Mouse (Mus musculus) lung, adult 2 months (tissue): ENCODE measurements around the gene Map2k7.

Source experiments
- CTCF ChIP-seq: fragments of 200-500 bp; IDR thresholded peaks from 2 replicates; pipeline ENCODE4 v1.5.1; 2011; ENCODE audit warnings: mild to moderate bottlenecking, low read length, control low read depth; ENCODE audit not compliant: insufficient read depth
- POLR2A ChIP-seq: fragments of 200-500 bp; IDR thresholded peaks from 2 replicates; pipeline ENCODE4 v1.6.1; 2011; ENCODE audit warnings: low read depth, mild to moderate bottlenecking, control low read depth, low read length, borderline replicate concordance; ENCODE audit errors: extremely low read depth

GRCm38 (mm10) chr8:4212809-4213209 is 25.7 kb upstream of the Map2k7 start:
- TF ChIP-seq CTCF (no peak), POLR2A (no peak)
